Mouse (Mus musculus): ENCODE measurements around the gene Mucl1. TPM values are rescaled to one million over a fixed set of nuclear protein-coding genes. Genes with fewer than 3 reads are reported as not detected.
"Not testable (repeated sequence)": the region's sequence is repeated elsewhere in the genome, so short reads cannot be mapped to it uniquely, and the experiment has no call there.

The Mucl1 gene
- not detected in 2 replicates for polyA plus RNA-seq (2015; fragmentation: Nextera tagmentation; extraction: Ambion mirVana)

DNA sequence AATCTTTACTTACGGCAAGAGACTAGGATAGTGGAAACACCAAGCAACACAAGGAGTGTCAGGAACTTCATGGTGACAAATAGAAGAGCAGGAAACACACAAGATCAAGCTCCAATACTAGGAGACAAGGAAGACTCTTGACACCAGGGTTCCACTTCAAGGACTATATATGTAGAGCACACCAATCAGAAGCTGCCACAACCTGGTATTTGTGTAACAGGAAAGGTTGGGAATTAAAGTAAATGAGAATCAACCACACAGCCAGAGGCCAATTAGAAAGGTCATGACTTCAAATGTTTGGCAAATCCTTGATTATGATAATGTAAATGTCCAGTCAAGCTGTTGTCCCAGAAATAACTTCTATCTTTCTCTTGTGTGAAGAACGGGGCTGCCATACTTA lies at the start of gene Mucl1:
TSS of gene Mucl1 (minus strand) at position 101 of the 400 bp plus-strand sequence.
- H3K9ac ChIP-seq, result no peak within 1 kb of the TSS
- no peak within 1 kb of the TSS for H3K4me2 ChIP-seq
- H3K27ac ChIP-seq, result no peak within 1 kb of the TSS
- H3K27me3 ChIP-seq, result no peaks in the 10 kb centered on the region
- H3K4me3 ChIP-seq, result no peak within 1 kb of the TSS
- 93% methylated on average over 2 of the region's 2 CpGs for WGBS
- H3K4me1 ChIP-seq, result no peaks in the 10 kb centered on the region
- H3K9me3 ChIP-seq, result no peaks in the 10 kb centered on the region
- H3K36me3 ChIP-seq, result no peaks in the 10 kb centered on the region
- no peak for ATAC-seq (ENCODE audit: insufficient number of reproducible peaks, insufficient read depth, low FRiP score, low TSS enrichment, low read depth)

GRCm38 (mm10) chr15:103766836-103767235 lies 11.6 kb upstream of the Mucl1 start:
- H3K4me1 ChIP-seq; H3K9me3 ChIP-seq; H3K4me2 ChIP-seq; H3K27ac ChIP-seq; ATAC-seq (ENCODE audit: insufficient number of reproducible peaks, insufficient read depth, low FRiP score, low TSS enrichment, low read depth); H3K9ac ChIP-seq; H3K36me3 ChIP-seq; H3K4me3 ChIP-seq; H3K27me3 ChIP-seq: not testable (repeated sequence)
- 11% methylated on average over 5 of the region's 5 CpGs for WGBS

DNA sequence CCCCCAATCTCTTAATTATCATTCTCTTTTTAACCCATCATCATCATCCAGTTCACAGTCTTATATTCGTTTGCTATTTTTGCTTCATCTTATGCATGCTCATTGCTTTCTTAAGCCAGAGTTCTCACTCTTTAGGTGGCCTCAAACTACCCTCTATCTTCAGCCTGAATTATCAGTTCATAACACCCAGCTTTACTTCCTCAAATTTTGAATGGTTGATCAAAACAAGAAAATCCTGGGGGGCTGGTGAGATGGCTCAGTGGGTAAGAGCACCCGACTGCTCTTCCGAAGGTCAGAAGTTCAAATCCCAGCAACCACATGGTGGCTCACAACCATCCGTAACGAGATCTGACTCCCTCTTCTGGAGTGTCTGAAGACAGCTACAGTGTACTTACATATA lies 38.4 kb downstream of the Mucl1 start:
- not testable (repeated sequence) for H3K4me1 ChIP-seq; H3K36me3 ChIP-seq; ATAC-seq (ENCODE audit: insufficient number of reproducible peaks, insufficient read depth, low FRiP score, low TSS enrichment, low read depth); H3K27me3 ChIP-seq; H3K4me3 ChIP-seq; H3K27ac ChIP-seq; H3K9me3 ChIP-seq; H3K9ac ChIP-seq; H3K4me2 ChIP-seq
- 79% methylated on average over 5 of the region's 5 CpGs for WGBS

Other genes starting within 250 kb of the Mucl1 start
- 12.6 and 16.9 TPM in 2 replicates for gene Ppp1r1a, start 217.5 kb downstream of the Mucl1 start, polyA plus RNA-seq (2015; fragmentation: Nextera tagmentation; extraction: Ambion mirVana)
- not detected in 2 replicates for gene Glycam1, start 190.4 kb downstream of the Mucl1 start, polyA plus RNA-seq (2015; fragmentation: Nextera tagmentation; extraction: Ambion mirVana)
- not detected in 2 replicates for gene Mucl2, start 143.8 kb upstream of the Mucl1 start, polyA plus RNA-seq (2015; fragmentation: Nextera tagmentation; extraction: Ambion mirVana)